Mouse (Mus musculus): ENCODE data around the gene Hpgd. TPM values are rescaled to one million over a fixed set of nuclear protein-coding genes. Genes with fewer than 3 reads are reported as not detected.

The Hpgd gene
- polyA plus RNA-seq, 1 experiment from 2014 or later, result 2.9 TPM

DNA sequence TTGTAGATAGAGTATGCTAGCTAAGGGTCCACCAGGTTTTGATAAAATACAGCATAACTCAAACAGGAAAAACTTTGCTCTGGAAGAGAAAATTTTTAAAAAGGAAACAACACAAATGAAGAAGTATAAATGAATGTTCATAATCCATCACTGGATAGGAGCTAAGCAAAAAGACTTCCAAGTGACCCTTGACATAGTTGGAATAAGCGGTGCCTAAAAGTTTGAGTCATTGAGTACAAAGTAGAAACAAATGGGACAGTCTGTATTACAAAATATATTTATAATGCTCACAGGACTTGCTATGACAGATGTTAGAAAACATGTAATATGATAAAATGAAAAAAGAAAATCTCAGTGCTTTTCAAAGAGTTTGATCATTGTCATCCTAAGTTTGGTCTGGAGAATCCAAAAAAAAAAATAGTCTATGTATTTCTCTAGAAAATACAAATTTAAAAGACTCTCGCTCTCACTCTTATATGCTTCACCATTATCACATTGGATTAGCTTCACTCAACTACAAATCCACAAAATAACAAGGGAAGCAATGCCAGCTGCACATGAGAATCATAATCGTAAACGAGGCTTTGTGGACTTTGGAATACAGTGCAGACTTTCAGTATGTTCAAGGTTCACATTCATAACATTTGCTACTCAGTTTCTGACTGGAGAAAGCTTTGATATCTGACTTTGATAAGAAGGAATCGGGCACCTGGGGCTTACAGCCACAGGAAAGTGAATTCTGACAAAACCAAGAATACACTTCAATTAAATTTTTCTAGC, 51.4 kb downstream of the Hpgd start:
- Histone ChIP-seq H3K27ac (no peak overlapping the region), H3K36me3 (ENCODE audit: inconsistent target) (no peaks in the 10 kb centered on the region), H3K79me2 (ENCODE audit: inconsistent target) (no peaks in the 10 kb centered on the region), H3K4me3 (ENCODE audit: inconsistent target) (no peak overlapping the region)
- 83% methylated on average over 5 of the region's 5 CpGs for WGBS (ENCODE audit: missing documents)

DNA sequence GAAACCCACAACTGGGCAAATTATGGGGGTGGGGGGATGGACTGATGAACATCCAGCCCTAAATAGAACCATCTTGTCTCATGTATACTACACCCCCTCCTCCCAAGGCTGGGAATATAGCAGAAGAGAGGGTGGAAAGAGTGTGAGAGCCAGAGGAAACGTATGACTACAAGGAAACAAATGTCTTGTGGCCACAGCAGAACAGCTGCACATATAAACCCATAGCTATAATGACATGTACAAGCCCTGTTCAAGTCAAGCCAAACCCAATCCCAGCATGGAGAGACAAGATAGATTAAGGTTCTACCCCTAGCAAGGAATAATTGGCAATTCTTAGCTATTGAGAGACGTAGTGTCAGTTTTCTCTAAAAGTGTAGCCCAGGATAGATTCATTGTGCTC, 68.8 kb downstream of the Hpgd start:
- no peaks in the 10 kb centered on the region for H3K79me2 ChIP-seq (ENCODE audit: inconsistent target)
- H3K36me3 ChIP-seq (ENCODE audit: inconsistent target), result no peaks in the 10 kb centered on the region
- no peak overlapping the region for H3K4me3 ChIP-seq (ENCODE audit: inconsistent target)
- no peak overlapping the region for H3K27ac ChIP-seq
- WGBS (ENCODE audit: missing documents), result 88% methylated on average over 2 of the region's 2 CpGs
